Mouse (Mus musculus) hindbrain, embryonic 11.5 days (tissue): ENCODE measurements around the gene Mast4. TPM values are rescaled to one million over a fixed set of nuclear protein-coding genes. Genes with fewer than 3 reads are reported as not detected.

ENCODE experiments used
- ATAC-seq: fragments of 200-750 bp; cut with Nextera tagmentation; 2 replicates; pipeline ENCODE4 v1.8.0; 2017; ENCODE audit warnings: mild to moderate bottlenecking, moderate TSS enrichment, moderate library complexity; ENCODE audit not compliant: low FRiP score
- DNase-seq: peaks from one replicate; pipeline ENCODE4 v3.0.0-alpha.2; 2015; ENCODE audit warnings: low spot score
- H3K27ac ChIP-seq: fragments of 300-500 bp; sonication (generic); 2 replicates; pipeline ENCODE4 v1.5.1; 2014; ENCODE audit warnings: mild to moderate bottlenecking, low read depth, low read length
- H3K27me3 ChIP-seq: fragments of 300-500 bp; sonication (generic); 2 replicates; pipeline ENCODE4 v1.6.1; 2014; ENCODE audit warnings: mild to moderate bottlenecking, low read length, moderate library complexity, mixed read lengths; ENCODE audit not compliant: control insufficient read depth, insufficient read depth
- H3K36me3 ChIP-seq: fragments of 300-500 bp; sonication (generic); 2 replicates; pipeline ENCODE4 v1.6.1; 2014; ENCODE audit warnings: mild to moderate bottlenecking, low read length, moderate library complexity, mixed read lengths; ENCODE audit not compliant: control insufficient read depth, insufficient read depth
- H3K4me1 ChIP-seq: fragments of 300-500 bp; sonication (generic); replicated peaks from 2 replicates; pipeline ENCODE4 v1.6.1; 2014; ENCODE audit warnings: low read length, mixed read lengths; ENCODE audit not compliant: control insufficient read depth, insufficient read depth
- H3K4me2 ChIP-seq: fragments of 300-500 bp; sonication (generic); replicated peaks from 2 replicates; pipeline ENCODE4 v1.6.1; 2014; ENCODE audit warnings: mild to moderate bottlenecking, low read depth, low read length
- H3K4me3 ChIP-seq: fragments of 300-500 bp; sonication (generic); 2 replicates; pipeline ENCODE4 v1.5.1; 2014; ENCODE audit warnings: low read depth, low read length
- H3K9ac ChIP-seq: fragments of 300-500 bp; sonication (generic); 2 replicates; pipeline ENCODE4 v1.6.1; 2014; ENCODE audit warnings: low read depth, low read length
- H3K9me3 ChIP-seq: fragments of 300-500 bp; sonication (generic); 2 replicates; pipeline ENCODE4 v1.6.1; 2016; ENCODE audit warnings: low read length; ENCODE audit not compliant: control insufficient read depth
- WGBS: fragments of 180-500 bp; shearing (Covaris S2); extraction: QIAGEN DNeasy Blood & Tissue Kit; methylation state at CpG from one replicate; pipeline ENCODE4 v1.1.7; 2014; 5-methylcytosine and 5-hydroxymethylcytosine counted together
- polyA plus RNA-seq: library from polyadenylated mRNA; unstranded; fragments of >200 nt; fragmentation: Nextera tagmentation; extraction: Ambion mirVana; gene quantifications from 2 replicates; pipeline ENCODE4 v1.2.1, GENCODE M21; 2014

Mast4 gene
- polyA plus RNA-seq, 1 experiment from 2014 or later: 26.9 TPM

DNA sequence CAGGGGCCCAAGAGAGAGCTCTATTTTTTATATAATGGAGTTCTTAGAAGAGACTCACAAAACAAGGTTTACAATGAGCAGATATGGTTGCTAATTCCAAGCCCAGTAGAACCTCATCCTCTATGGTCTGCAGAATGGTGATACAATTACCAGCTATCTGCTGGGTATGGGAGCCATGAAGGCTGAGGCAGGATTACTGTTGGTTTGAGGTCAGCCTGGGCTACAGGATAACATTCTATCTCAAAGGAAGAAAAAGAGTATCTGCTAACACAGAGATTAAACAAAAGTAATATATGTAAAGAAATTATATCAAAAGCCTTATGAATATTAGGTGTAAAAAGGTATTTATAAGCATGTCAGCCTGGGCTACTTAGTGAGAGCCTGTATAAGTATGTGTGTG is 467.5 kb downstream of the Mast4 start:
- Histone ChIP-seq H3K9ac (no peak overlapping the region), H3K27me3 (no peaks in the 10 kb centered on the region), H3K4me1 (no peaks in the 10 kb centered on the region), H3K27ac (no peak overlapping the region), H3K4me2 (no peak overlapping the region), H3K36me3 (no peaks in the 10 kb centered on the region), H3K9me3 (no peaks in the 10 kb centered on the region), H3K4me3 (no peak overlapping the region)
- no peak for ATAC-seq
- DNase-seq: no peak

DNA sequence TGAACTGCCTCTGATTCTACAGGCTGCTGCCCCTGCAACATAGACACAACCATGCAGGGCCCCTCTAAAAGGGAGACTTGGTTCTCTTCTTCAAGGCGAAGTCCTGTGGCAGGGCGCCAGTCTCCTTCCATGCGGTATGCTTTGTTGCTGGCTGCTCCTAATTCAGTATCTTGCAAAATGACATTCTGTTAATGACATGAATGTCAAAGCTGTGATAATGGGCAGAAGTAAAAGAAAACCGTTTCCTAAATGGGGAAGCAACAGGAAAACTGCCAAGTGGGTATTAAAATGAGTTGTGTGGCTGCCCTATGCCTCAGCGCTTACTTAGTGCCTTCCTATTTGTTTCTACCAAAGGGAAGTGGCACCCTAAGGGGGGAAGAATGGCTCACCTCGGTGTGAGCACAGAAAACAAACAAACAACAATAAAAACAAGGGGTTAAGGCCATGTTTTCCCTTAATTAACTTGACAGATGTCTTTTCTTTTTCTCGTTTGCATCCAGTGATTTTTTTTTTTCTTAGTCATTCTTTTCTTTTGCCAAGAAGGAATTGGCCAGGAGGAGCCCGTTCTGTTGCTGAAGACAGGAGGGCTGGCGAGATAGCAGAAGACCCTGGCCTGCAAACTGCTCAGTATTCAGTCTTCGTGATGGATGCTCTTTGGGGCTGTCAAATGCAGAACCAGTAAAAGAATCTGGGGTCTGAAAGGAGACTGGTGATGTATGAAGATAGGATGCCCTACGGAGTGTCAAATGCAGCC is 468.1 kb downstream of the Mast4 start:
- Histone ChIP-seq H3K36me3 (no peaks in the 10 kb centered on the region), H3K9me3 (no peaks in the 10 kb centered on the region), H3K4me1 (no peaks in the 10 kb centered on the region), H3K27me3 (no peaks in the 10 kb centered on the region), H3K27ac (no peak overlapping the region), H3K4me2 (no peak overlapping the region), H3K9ac (no peak overlapping the region), H3K4me3 (no peak overlapping the region)
- WGBS: 42% methylated on average over 11 of the region's 11 CpGs
- ATAC-seq (no peak), DNase-seq (no peak)

DNA sequence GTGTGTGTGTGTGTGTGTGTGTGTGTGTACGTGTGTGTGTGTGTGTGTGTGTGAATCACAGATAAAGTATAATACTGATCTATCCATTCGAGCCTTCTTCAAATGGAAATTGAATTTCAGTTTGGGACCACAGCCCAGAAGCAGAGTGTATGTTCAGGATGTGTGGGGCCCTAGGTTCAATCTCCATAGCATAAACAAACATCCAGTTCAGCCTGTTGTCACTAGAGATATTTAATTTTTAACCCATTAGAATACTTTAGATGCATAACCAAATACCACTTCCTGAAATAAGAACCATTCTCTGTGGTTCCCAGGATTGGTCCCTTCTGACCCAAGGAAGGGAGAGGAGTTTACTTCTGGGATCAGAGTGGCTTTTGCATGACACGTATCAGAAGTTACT is 468.8 kb downstream of the Mast4 start:
- no peak overlapping the region for H3K9ac ChIP-seq
- H3K9me3 ChIP-seq: no peaks in the 10 kb centered on the region
- H3K4me1 ChIP-seq: no peaks in the 10 kb centered on the region
- no peak overlapping the region for H3K27ac ChIP-seq
- no peak for ATAC-seq
- DNase-seq: no peak
- no peak overlapping the region for H3K4me2 ChIP-seq
- no peaks in the 10 kb centered on the region for H3K36me3 ChIP-seq
- no peak overlapping the region for H3K4me3 ChIP-seq
- WGBS: 82% methylated on average over 3 of the region's 3 CpGs
- H3K27me3 ChIP-seq: no peaks in the 10 kb centered on the region

DNA sequence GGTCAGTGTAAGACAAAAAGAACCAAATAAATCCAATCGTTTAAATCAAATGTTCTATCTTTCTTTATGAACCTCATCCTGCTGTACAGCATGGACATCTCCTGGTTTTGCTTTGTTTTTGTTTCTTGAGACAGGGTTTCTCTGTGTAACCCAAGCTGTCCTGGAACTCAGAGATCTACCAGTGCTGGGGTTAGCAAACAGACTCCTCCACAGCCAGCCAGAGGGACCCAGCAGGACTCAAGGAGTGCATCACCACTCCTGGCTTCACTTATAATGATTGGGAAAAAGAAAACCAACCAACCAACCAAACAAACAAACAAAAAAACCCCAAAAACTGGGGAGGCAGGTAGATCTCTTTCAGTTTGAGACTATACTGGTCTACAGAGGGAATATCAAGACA is 469.5 kb downstream of the Mast4 start:
- no peak for ATAC-seq
- Histone ChIP-seq H3K36me3 (no peaks in the 10 kb centered on the region), H3K4me1 (no peaks in the 10 kb centered on the region), H3K9me3 (no peaks in the 10 kb centered on the region), H3K27ac (no peak overlapping the region), H3K4me2 (no peak overlapping the region), H3K27me3 (no peaks in the 10 kb centered on the region), H3K9ac (no peak overlapping the region), H3K4me3 (no peak overlapping the region)
- DNase-seq: no peak
- 66% methylated on average over 1 of the region's 1 CpGs for WGBS

DNA sequence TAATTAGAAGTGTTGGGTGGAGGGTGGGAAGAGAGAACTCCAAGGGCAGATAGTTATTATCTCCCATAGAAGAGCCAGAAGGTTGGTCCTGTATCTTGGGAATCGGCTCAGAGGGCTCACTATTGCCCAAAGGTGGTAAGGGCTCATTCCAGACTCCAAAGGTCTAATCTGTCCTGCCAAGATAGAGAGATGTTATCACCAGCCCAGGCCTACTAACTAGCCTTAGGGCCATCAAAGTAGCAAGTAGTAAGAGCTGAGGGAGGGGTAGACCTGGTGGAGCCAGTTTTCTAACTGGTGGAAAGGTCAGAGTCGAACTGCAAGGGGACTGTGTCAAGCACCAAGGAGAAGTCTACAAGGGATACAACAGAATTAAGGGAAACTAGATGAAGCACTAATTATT is 470.2 kb downstream of the Mast4 start:
- H3K9ac ChIP-seq: no peak overlapping the region
- no peaks in the 10 kb centered on the region for H3K9me3 ChIP-seq
- no peak for DNase-seq
- H3K36me3 ChIP-seq: no peaks in the 10 kb centered on the region
- H3K4me1 ChIP-seq: no peaks in the 10 kb centered on the region
- no peak for ATAC-seq
- WGBS: 92% methylated on average over 2 of the region's 2 CpGs
- H3K27me3 ChIP-seq: no peaks in the 10 kb centered on the region
- H3K27ac ChIP-seq: no peak overlapping the region
- no peak overlapping the region for H3K4me3 ChIP-seq
- no peak overlapping the region for H3K4me2 ChIP-seq

GRCm38 (mm10) chr13:102862981-102863380 is 471.3 kb downstream of the Mast4 start:
- ATAC-seq (no peak), DNase-seq (no peak)
- H3K4me1 ChIP-seq: no peaks in the 10 kb centered on the region
- H3K27me3 ChIP-seq: no peaks in the 10 kb centered on the region
- no peaks in the 10 kb centered on the region for H3K9me3 ChIP-seq
- no peaks in the 10 kb centered on the region for H3K36me3 ChIP-seq
- H3K9ac ChIP-seq: no peak overlapping the region
- H3K27ac ChIP-seq: no peak overlapping the region
- WGBS: 52% methylated on average over 2 of the region's 2 CpGs
- H3K4me3 ChIP-seq: no peak overlapping the region
- no peak overlapping the region for H3K4me2 ChIP-seq

- no peak overlapping the region for H3K4me3 ChIP-seq
- 78% methylated on average over 2 of the region's 2 CpGs for WGBS
- H3K4me2 ChIP-seq: no peak overlapping the region
- no peak overlapping the region for H3K27ac ChIP-seq
- no peak overlapping the region for H3K9ac ChIP-seq
- DNase-seq (no peak), ATAC-seq (no peak)
- no peaks in the 10 kb centered on the region for H3K4me1 ChIP-seq
- no peaks in the 10 kb centered on the region for H3K36me3 ChIP-seq
- H3K27me3 ChIP-seq: no peaks in the 10 kb centered on the region
- no peaks in the 10 kb centered on the region for H3K9me3 ChIP-seq
Observed at GRCm38 (mm10) chr13:102862397-102862796, 471.9 kb downstream of the Mast4 start.

GRCm38 (mm10) chr13:102860733-102861132 is 473.6 kb downstream of the Mast4 start:
- Histone ChIP-seq H3K36me3 (no peaks in the 10 kb centered on the region), H3K9ac (no peak overlapping the region), H3K4me3 (no peak overlapping the region), H3K9me3 (no peaks in the 10 kb centered on the region), H3K4me1 (no peaks in the 10 kb centered on the region), H3K4me2 (no peak overlapping the region), H3K27me3 (no peaks in the 10 kb centered on the region), H3K27ac (no peak overlapping the region)
- 95% methylated on average over 7 of the region's 7 CpGs for WGBS
- ATAC-seq (no peak), DNase-seq (no peak)

DNA sequence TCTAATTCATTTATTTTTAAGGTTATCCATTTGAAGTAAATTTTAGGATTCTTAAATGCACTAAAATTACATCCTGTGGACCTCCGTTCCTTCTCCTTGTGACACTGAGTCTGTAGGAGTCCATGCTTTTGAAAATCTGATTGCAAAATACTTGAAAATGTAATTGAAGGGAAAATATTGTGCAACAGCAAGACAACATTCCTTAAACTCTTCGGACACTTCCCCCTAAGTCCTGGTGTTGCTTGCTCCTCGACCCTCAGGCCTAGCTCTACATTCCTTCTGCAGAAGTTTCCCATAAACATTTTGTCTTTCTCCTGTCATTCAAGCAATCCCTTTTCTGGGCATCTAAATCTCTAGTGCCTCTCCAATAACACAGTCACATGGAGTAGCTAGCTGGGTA is 474.2 kb downstream of the Mast4 start:
- Histone ChIP-seq H3K4me3 (no peak overlapping the region), H3K4me2 (no peak overlapping the region), H3K4me1 (no peaks in the 10 kb centered on the region), H3K27me3 (no peaks in the 10 kb centered on the region), H3K27ac (no peak overlapping the region), H3K9me3 (no peaks in the 10 kb centered on the region), H3K9ac (no peak overlapping the region), H3K36me3 (no peaks in the 10 kb centered on the region)
- ATAC-seq (no peak), DNase-seq (no peak)
- WGBS: 80% methylated on average over 3 of the region's 3 CpGs
